Mouse (Mus musculus) olfactory bulb, adult 2 months (tissue): ENCODE measurements at regions not wholly inside any gene's neighbourhood (a gene's known extent, or its start where the extent isn't known, plus 50 kb on each side); places are given as distances from the start of the nearest gene placed in this dataset.

Source experiments
- CTCF ChIP-seq: fragments of 200-500 bp; IDR thresholded peaks from 2 replicates; pipeline ENCODE4 v1.5.1; 2012; ENCODE audit warnings: low read depth, mild to moderate bottlenecking, low read length, moderate library complexity; ENCODE audit not compliant: insufficient read depth
- POLR2A ChIP-seq: fragments of 200-500 bp; IDR thresholded peaks from 2 replicates; pipeline ENCODE4 v1.6.1; 2012; ENCODE audit warnings: mild to moderate bottlenecking, low read depth, low read length, moderate library complexity; ENCODE audit not compliant: insufficient read depth

GRCm38 (mm10) chr15:62283661-62284429, 1361.0 kb upstream of the A1bg start:
- TF ChIP-seq POLR2A (no peak), CTCF (no peak)
